Mouse (Mus musculus) bone marrow macrophage, adult 2 months (primary cell): Measurements from ENCODE around the gene Ccndbp1.

Source experiments
- CTCF ChIP-seq: IDR thresholded peaks from 2 replicates; pipeline ENCODE4 v1.5.1; 2012; ENCODE audit warnings: low read depth, mild to moderate bottlenecking, low read length, moderate library complexity
- POLR2A ChIP-seq: IDR thresholded peaks from 2 replicates; pipeline ENCODE4 v1.6.1; 2012; ENCODE audit warnings: mild to moderate bottlenecking, low read depth, low read length, borderline replicate concordance

GRCm38 (mm10) chr2:121003586-121003985 is 4.6 kb upstream of the Ccndbp1 start:
- TF ChIP-seq CTCF (no peak), POLR2A (no peak)
